Mouse (Mus musculus) stomach, embryonic 14.5 days (tissue): ENCODE measurements around the gene Prrxl1. TPM values are rescaled to one million over a fixed set of nuclear protein-coding genes. Genes with fewer than 3 reads are reported as not detected.

Experiments used
- ATAC-seq: fragments of 200-750 bp; cut with Nextera tagmentation; 2 replicates; pipeline ENCODE4 v1.8.0; 2017; ENCODE audit warnings: low read depth, moderate TSS enrichment; ENCODE audit not compliant: insufficient number of reproducible peaks, insufficient read depth, low FRiP score
- H3K27ac ChIP-seq: fragments of 300-500 bp; sonication (generic); 2 replicates; pipeline ENCODE4 v1.5.1; 2014; ENCODE audit warnings: mild to moderate bottlenecking, low read length, moderate library complexity, mixed read lengths
- H3K27me3 ChIP-seq: fragments of 300-500 bp; sonication (generic); 2 replicates; pipeline ENCODE4 v1.6.1; 2014; ENCODE audit warnings: low read length, control low read depth, mixed read lengths; ENCODE audit not compliant: control insufficient read depth, insufficient read depth
- H3K36me3 ChIP-seq: fragments of 300-500 bp; sonication (generic); 2 replicates; pipeline ENCODE4 v1.6.1; 2014; ENCODE audit warnings: mild to moderate bottlenecking, control low read depth, low read length, moderate library complexity, mixed read lengths; ENCODE audit not compliant: control insufficient read depth, insufficient read depth
- H3K4me1 ChIP-seq: fragments of 300-500 bp; sonication (generic); 2 replicates; pipeline ENCODE4 v1.6.1; 2014; ENCODE audit warnings: low read length, control low read depth, mixed read lengths; ENCODE audit not compliant: control insufficient read depth, insufficient read depth
- H3K4me2 ChIP-seq: fragments of 300-500 bp; sonication (generic); replicated peaks from 2 replicates; pipeline ENCODE4 v1.6.1; 2014; ENCODE audit warnings: low read depth, low read length, control low read depth
- H3K4me3 ChIP-seq: fragments of 300-500 bp; sonication (generic); 2 replicates; pipeline ENCODE4 v1.5.1; 2014; ENCODE audit warnings: low read depth, low read length, control low read depth
- H3K9ac ChIP-seq: fragments of 300-500 bp; sonication (generic); replicated peaks from 2 replicates; pipeline ENCODE4 v1.6.1; 2014; ENCODE audit warnings: low read depth, mild to moderate bottlenecking, control low read depth, low read length, moderate library complexity, mixed read lengths
- H3K9me3 ChIP-seq: fragments of 300-500 bp; sonication (generic); 2 replicates; pipeline ENCODE4 v1.6.1; 2016; ENCODE audit warnings: low read depth, low read length, control low read depth; ENCODE audit not compliant: control insufficient read depth
- WGBS: fragments of 180-500 bp; shearing (Covaris S2); extraction: QIAGEN DNeasy Blood & Tissue Kit; methylation state at CpG from one replicate; pipeline ENCODE4 v1.1.7; 2014; 5-methylcytosine and 5-hydroxymethylcytosine counted together
- polyA plus RNA-seq: library from polyadenylated mRNA; unstranded; fragments of >200 nt; fragmentation: Nextera tagmentation; extraction: Ambion mirVana; gene quantifications from 2 replicates; pipeline ENCODE4 v1.2.1, GENCODE M21; 2014

The Prrxl1 gene
- 0.74 and 1.1 TPM in 2 replicates for polyA plus RNA-seq

DNA sequence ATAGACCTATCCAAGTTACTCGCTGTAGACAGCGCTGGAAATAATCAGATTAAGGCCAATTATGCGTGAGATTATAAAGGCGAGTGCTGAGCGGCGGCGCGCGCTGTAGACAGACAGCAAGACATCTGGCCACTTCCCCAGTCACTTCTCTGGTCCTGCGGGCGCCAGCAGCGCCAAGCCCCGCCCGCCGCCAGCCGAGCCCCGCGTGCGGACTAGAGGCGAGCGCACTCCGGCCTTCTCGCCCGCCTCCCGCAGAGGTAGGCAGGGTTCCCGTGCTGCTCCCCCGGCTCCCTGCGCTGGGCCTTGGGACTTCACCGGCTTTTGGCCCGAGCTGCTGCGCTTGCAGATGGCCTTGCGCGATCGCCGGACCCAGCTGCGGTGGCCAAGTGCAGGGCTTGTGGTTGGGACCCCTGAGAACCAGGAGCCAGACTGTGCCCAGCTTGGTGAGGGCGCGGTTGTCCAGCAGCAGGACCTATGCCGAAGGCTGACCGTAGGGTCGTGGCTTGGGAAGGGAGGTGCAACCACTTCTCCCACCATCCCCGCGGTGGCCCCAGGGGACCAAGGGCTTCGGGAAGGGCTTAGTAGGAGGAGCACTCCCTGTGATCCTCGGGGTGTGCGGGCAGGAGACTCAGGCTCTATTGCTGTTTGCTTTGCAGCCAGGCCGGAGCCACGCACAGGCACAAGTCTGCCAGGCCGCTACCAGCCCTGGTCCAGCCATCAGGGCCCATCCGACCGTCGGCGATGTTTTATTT, at the start of gene Prrxl1:
Gene Prrxl1, plus strand, starts transcription at position 118 of the 752 bp plus-strand sequence.
- ATAC-seq, result no peak
- peaks cover 60% of the 10 kb centered on the region for H3K27me3 ChIP-seq

DNA sequence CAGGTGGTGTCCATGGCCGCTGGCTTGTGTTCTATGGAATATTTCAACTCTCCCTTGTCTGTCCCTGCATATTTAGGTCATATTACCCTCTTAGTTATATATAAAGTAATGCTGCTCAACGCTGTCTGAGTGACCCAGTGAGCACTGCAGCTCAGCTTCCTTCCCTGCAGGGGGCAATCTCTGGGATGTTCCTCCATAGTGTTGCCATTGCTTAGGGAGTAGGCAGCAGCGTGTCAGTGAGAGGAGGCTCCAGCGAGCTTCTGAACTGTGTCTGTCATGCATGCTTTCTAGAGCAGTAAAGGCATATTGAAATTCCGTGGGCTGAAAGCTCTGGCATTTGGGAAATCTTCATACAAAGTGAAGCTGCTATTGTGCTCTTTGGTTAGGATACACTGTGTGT, 47.4 kb upstream of the Prrxl1 start:
- H3K9ac ChIP-seq, result no peak overlapping the region
- peaks cover 13% of the 10 kb centered on the region; the same call in 1 of the 2 replicates for H3K36me3 ChIP-seq

More for the DNA sequence above, at the start of gene Prrxl1:
- WGBS, result 2% methylated on average over 53 of the region's 53 CpGs
- no peak within 1 kb of the TSS for H3K27ac ChIP-seq
- no peaks in the 10 kb centered on the region for H3K9me3 ChIP-seq
- H3K4me3 ChIP-seq, result 0 out of 2 replicates have a peak within 1 kb of the TSS, but pooled peaks have one; percentile 11
- H3K36me3 ChIP-seq, result no peaks in the 10 kb centered on the region
- H3K9ac ChIP-seq, result no peak within 1 kb of the TSS
- H3K4me1 ChIP-seq, result no peaks in the 10 kb centered on the region
- H3K4me2 ChIP-seq, result peak within 1 kb of the TSS; percentile 27; the same call in 1 of the 2 replicates

DNA sequence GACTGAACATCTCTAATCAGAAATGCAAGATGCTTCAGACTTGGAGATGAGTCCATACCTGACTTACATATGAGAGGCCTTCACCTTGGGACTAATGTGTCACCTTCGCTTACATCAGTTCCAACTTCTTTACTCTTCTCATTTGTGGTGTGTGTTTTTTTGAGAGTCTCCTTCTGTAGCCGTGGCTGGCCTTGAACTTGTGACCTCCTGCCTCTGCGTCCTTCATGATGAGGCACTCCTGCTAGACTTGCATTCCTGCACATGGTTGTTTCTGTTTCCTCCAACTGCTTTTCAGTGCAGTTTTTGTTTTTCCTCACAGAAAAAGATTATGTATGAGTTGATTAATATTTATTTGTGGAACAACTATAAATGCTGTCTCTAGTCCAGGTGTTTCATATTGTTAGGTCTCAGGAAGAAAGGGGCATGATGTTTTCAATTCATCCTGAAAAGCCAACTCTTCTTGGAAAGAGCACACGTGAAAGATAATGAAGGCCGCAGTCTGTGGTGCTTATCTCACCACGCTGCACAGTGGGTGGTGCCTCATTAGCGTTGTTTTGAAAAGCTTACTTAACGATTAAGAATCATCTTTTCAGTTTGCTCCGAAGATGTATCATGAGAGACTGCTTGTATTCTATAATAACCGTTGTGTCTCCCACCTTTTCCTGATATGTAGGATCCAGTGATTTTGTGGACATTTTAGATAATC, 45.9 kb upstream of the Prrxl1 start:
- H3K36me3 ChIP-seq, result peaks cover 17% of the 10 kb centered on the region; the same call in 1 of the 2 replicates
- H3K4me1 ChIP-seq, result no peaks in the 10 kb centered on the region
- H3K27me3 ChIP-seq, result no peaks in the 10 kb centered on the region
- H3K9ac ChIP-seq, result no peak overlapping the region
- no peak overlapping the region for H3K27ac ChIP-seq
- 79% methylated on average over 10 of the region's 10 CpGs for WGBS
- ATAC-seq, result no peak
- no peak overlapping the region for H3K4me2 ChIP-seq
- no peaks in the 10 kb centered on the region for H3K9me3 ChIP-seq
- no peak overlapping the region for H3K4me3 ChIP-seq

More for the DNA sequence above, 47.4 kb upstream of the Prrxl1 start:
- H3K4me2 ChIP-seq, result no peak overlapping the region
- H3K4me3 ChIP-seq, result no peak overlapping the region
- 85% methylated on average over 5 of the region's 5 CpGs for WGBS
- no peaks in the 10 kb centered on the region for H3K9me3 ChIP-seq
- ATAC-seq, result no peak
- H3K4me1 ChIP-seq, result no peaks in the 10 kb centered on the region
- H3K27me3 ChIP-seq, result no peaks in the 10 kb centered on the region
- H3K27ac ChIP-seq, result no peak overlapping the region

DNA sequence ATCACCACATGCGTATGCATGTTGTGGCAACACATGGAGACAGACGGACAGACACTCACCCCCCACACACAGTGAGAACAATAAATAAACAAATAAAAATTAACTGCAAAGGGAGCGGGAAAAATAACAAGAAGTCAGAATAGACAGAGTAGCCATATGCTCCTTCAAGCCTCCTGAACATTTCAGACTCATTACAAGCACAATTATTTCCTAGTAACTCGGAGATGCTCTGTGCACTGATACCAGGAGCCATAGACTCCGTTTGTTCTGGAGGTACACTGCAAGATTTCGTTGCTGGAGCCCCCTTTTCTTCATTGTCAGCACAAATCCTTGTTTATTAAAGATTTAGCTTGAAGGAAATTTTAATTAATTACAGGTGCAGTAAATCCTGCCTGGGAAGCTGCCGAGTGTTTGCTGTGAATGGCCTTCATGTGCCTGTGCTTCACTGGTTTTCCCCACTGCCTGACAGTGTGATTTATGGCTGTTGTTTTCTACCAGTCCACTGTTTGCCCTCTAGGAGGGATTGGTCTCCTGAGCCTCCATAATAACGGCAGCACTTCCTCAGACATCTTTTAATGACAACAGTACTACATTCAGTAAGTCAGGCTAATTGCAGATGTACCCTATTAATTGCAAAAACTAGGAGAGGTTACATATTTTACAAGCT, 44.2 kb upstream of the Prrxl1 start:
- no peak overlapping the region for H3K27ac ChIP-seq
- H3K27me3 ChIP-seq, result no peaks in the 10 kb centered on the region
- ATAC-seq, result no peak
- no peaks in the 10 kb centered on the region for H3K4me1 ChIP-seq
- H3K36me3 ChIP-seq, result peaks cover 25% of the 10 kb centered on the region; the same call in 1 of the 2 replicates
- no peak overlapping the region for H3K4me3 ChIP-seq
- H3K4me2 ChIP-seq, result no peak overlapping the region
- 59% methylated on average over 8 of the region's 8 CpGs for WGBS
- no peak overlapping the region for H3K9ac ChIP-seq
- no peaks in the 10 kb centered on the region for H3K9me3 ChIP-seq

DNA sequence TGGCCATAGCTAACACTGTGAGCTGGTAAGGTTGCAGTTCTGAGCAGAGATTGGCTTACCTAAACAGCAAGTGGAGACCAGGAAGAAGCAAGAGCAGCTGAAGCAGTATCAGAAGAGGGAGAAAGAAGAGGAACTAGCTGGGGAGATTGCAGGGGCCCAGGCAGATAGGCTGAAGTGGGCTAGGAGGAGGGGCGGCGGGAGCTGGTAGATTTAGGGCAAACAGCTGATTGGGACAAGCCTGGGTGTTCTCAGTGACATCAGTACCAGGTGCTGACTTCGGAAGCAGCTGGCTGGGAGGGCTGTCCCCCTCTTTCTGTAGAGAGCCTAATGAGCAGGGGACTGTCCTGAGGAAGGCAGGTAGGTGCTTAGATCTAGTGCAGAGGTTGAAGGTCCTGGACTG, 37.8 kb upstream of the Prrxl1 start:
- Histone ChIP-seq H3K27ac (no peak overlapping the region), H3K4me3 (no peak overlapping the region), H3K9me3 (no peaks in the 10 kb centered on the region), H3K4me2 (no peak overlapping the region), H3K27me3 (no peaks in the 10 kb centered on the region), H3K9ac (no peak overlapping the region), H3K4me1 (no peaks in the 10 kb centered on the region), H3K36me3 (peaks cover 37% of the 10 kb centered on the region)
- ATAC-seq, result no peak
- 95% methylated on average over 3 of the region's 3 CpGs for WGBS

DNA sequence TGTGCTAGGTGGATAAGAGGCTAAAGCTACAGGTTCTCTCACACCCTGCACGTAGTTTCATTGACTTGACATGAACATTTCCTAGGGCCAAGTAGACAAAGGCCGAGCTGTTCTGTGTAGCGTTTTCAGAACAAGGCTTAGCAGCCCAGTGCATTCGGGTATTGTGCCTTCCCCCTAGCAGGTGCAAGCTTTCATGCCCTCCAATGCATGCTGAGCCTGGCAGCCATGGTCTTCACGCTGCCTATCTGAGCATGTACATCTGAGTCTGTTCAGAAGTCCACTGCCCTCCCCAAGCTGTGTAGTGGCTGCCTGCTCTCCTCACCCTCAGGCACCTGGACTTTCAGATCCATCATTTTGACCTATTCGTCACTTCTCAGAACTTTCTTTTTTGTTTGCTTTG, 35.5 kb upstream of the Prrxl1 start:
- Histone ChIP-seq H3K9ac (no peak overlapping the region), H3K4me3 (no peak overlapping the region), H3K4me1 (no peaks in the 10 kb centered on the region), H3K36me3 (peaks cover 55% of the 10 kb centered on the region), H3K27me3 (no peaks in the 10 kb centered on the region), H3K9me3 (no peaks in the 10 kb centered on the region), H3K4me2 (no peak overlapping the region), H3K27ac (no peak overlapping the region)
- ATAC-seq, result no peak
- WGBS, result 91% methylated on average over 6 of the region's 6 CpGs

DNA sequence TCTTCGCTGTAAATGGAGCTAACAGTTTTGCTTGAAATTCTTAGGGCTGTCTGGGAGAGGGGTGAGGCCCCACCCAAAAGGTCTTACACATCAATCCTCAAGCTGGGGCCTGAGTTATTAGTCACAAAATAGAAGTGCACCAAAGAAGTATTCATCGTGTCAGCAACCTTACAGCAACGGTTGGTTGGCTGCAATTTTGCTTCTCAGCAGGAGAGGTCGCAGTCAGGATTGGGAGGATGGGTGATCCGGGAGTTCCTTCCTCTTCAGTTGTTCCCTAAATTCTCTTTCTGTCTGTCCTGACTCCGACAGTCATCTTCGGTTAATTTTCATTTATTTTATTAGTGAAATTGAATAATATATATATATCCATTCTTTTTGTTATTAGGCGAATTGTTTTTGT, 26.7 kb upstream of the Prrxl1 start:
- ATAC-seq, result no peak
- Histone ChIP-seq H3K4me1 (no peaks in the 10 kb centered on the region), H3K9ac (no peak overlapping the region), H3K27me3 (no peaks in the 10 kb centered on the region), H3K27ac (no peak overlapping the region), H3K36me3 (peaks cover 51% of the 10 kb centered on the region), H3K4me2 (no peak overlapping the region), H3K4me3 (no peak overlapping the region), H3K9me3 (no peaks in the 10 kb centered on the region)
- 65% methylated on average over 8 of the region's 8 CpGs for WGBS

DNA sequence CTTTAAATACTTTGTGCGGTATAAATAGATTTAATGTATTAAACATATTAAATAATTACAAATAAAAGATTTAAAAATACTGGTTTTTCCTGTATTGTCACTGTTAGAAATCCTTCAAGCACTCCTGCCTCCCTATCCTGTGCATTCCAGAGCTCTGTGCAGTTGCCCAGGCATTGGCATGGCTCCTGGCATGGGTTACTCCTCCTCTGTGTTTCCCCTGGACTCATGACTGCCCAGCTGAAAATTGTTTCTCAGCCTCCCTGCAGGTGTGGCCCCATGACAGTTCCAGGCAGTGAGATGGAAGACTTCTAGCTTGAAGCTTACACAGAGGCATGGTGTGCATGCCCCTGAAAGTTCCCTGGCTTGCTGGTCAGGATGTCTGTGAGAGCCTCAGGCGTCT, 20.8 kb upstream of the Prrxl1 start:
- WGBS, result 90% methylated on average over 2 of the region's 2 CpGs
- H3K4me3 ChIP-seq, result no peak overlapping the region
- no peaks in the 10 kb centered on the region for H3K9me3 ChIP-seq
- H3K4me1 ChIP-seq, result no peaks in the 10 kb centered on the region
- no peak overlapping the region for H3K9ac ChIP-seq
- H3K4me2 ChIP-seq, result no peak overlapping the region
- ATAC-seq, result no peak
- H3K36me3 ChIP-seq, result peaks cover 27% of the 10 kb centered on the region
- H3K27ac ChIP-seq, result no peak overlapping the region
- no peaks in the 10 kb centered on the region for H3K27me3 ChIP-seq
